Mouse (Mus musculus) heart, adult 10 weeks (tissue): ENCODE data around the gene Hip1r. TPM values are rescaled to one million over a fixed set of nuclear protein-coding genes. Genes with fewer than 3 reads are reported as not detected.

ENCODE experiments used
- polyA plus RNA-seq: library from polyadenylated mRNA; stranded (reverse); fragments of 350-450 nt; fragmentation: Illumina TruSeq; extraction: RNeasy Lipid Tissue Mini Kit (QIAGEN cat#74804); gene quantifications from one replicate; pipeline ENCODE4 v1.2.3, GENCODE M21; 2014; ENCODE audit warnings: low read depth, low replicate concordance

Hip1r gene
- 11.0 TPM for polyA plus RNA-seq

DNA sequence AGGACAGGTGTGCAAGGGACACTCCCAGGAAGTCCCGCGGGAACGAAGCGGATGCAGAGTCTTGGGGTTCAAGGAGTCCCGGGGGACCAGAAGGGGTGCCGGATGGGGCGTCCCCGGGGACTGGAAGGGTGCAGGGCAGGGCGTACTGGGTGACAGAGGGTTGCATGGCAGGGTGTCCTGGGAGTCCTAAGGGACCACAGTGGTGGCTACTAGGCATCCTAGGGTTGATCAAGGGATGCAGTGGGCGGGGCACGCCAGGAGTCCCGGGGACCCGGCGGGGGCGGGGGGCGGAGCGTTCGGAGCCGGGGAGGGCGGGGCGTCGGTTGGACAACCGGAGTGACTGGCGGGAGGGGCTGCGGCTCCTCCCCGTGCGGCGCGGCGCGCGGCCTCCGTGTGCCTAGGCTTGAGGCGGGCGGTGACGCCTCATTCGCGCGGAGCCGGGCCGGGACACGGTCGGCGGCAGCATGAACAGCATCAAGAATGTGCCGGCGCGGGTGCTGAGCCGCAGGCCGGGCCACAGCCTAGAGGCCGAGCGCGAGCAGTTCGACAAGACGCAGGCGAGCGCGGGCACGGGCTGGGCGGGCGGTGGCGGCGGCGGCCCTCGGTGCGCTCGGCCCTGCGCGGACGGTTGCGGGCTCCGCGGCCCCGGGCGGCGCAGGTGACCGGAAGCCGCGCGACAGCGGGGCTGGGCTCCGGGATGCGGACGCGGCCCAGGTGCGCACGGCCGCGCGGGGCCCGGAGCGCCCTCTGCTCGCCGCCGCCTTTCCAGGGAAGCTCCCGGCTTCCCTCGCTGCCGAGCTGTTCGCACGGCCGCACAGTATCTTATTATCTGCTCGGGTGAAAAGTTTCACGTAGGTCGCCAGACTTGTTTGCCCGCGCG lies at the start of gene Hip1r:
TSS of gene Hip1r (plus strand) at position 330 of the 880 bp plus-strand sequence.

DNA sequence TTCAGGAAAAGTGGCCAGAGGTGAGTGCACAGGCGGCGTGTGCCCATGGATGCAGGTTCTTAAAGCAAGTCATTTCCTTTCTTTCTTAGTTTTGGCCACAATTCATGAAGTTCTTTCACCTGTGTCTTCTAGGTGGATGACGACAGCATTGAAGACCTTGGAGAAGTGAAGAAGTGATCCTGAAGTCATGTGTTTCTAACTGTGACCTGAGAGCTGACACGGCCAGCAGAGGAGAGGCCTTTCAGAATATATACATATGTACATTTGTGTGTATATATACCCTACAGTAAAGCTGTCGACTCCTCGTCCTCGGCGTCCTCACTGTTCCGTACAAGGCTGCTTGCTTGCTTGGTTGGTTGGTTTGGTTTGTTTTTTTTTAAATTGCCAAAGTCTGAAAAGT lies 46.3 kb upstream of the Hip1r start, which contains the start of gene Gm43518:
TSS of gene Gm43518 (plus strand) at position 301 of the 400 bp plus-strand sequence.

DNA sequence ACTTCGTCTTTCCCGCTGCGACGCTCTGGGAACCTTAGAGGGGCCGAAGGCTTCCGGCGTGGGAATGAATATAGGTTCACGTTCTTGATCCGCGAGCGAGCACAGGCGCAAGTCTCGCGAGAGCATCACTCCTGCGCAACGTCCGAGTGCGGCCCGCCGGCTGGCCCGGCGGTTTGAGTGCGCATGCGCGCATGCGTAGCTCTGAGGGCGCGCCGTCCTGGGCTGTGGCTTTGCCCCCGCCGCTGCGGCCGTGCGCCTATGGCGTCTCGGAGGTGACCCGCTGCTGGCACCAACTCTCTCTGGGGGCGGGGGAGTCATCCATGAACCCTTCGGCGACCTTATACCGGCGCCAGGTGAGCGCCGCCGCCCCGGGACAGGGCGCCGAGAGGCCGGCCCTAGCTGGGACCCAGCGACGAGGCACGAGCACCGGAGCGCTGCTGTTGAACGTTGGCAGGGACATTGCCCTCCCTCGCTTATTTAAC lies 42.9 kb upstream of the Hip1r start, which contains the start of gene Ccdc62:
TSS of gene Ccdc62 (plus strand) at position 172 of the 482 bp plus-strand sequence.

DNA sequence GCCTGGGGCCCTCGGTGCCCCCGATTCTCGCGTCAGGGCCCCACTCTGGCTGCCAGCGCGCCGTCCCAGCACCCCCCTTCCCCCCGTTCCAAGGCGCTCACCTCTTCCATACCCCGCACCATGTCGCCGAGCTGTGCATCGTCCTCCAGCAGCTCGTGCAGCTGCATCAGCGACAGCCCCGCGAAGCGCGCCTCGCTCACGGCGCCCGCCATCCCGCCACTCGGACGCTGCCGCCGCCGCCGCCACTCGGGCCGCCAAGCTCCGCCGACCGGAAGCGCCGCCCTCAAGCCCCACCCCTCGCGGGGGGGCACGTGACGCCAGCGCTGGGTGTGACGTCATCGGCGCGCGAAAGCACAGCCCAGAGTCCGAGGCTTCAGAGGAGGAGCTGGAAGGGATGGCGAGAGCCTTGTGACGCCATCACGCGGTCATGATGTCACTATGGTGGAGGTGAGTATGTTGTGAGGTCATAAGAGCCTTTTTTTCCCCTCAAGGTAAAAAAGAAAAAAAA lies 58.6 kb downstream of the Hip1r start, which contains the start of gene Vps37b:
TSS of gene Vps37b (minus strand) at position 270 of the 508 bp plus-strand sequence.

Other genes with a start within 250 kb of the Hip1r start
- gene Rsrc2, start 224.2 kb upstream of the Hip1r start, polyA plus RNA-seq = 76.0 TPM
- not detected for gene Kntc1, start 223.9 kb upstream of the Hip1r start, polyA plus RNA-seq
- not detected for gene Hcar2, start 108.1 kb upstream of the Hip1r start, polyA plus RNA-seq
- 0.34 TPM for gene Hcar1, start 93.6 kb upstream of the Hip1r start, polyA plus RNA-seq
- 58.8 TPM for gene Denr, start 66.5 kb upstream of the Hip1r start, polyA plus RNA-seq
- 1.0 TPM for gene Gm43518, start 46.2 kb upstream of the Hip1r start, polyA plus RNA-seq
- gene Ccdc62, start 42.9 kb upstream of the Hip1r start, polyA plus RNA-seq = 5.4 TPM
- gene Vps37b, start 58.6 kb downstream of the Hip1r start, polyA plus RNA-seq = 17.6 TPM
- 8.5 TPM for gene Abcb9, start 122.2 kb downstream of the Hip1r start, polyA plus RNA-seq
- gene Ogfod2, start 138.7 kb downstream of the Hip1r start, polyA plus RNA-seq = 23.0 TPM
- 34.7 TPM for gene Arl6ip4, start 142.5 kb downstream of the Hip1r start, polyA plus RNA-seq